Mouse (Mus musculus) heart, embryonic 13.5 days (tissue): ENCODE results near the gene Rnf20. TPM values are rescaled to one million over a fixed set of nuclear protein-coding genes. Genes with fewer than 3 reads are reported as not detected.
"Not testable (repeated sequence)": the region's sequence is repeated elsewhere in the genome, so short reads cannot be mapped to it uniquely, and the experiment has no call there.

Experiments
- ATAC-seq: fragments of 200-750 bp; cut with Nextera tagmentation; 2 replicates; pipeline ENCODE4 v1.8.0; 2017; ENCODE audit warnings: moderate TSS enrichment; ENCODE audit not compliant: insufficient number of reproducible peaks, low FRiP score, low TSS enrichment; ENCODE audit errors: extremely low read depth
- H3K27ac ChIP-seq: fragments of 300-500 bp; sonication (generic); replicated peaks from 2 replicates; pipeline ENCODE4 v1.5.1; 2015; ENCODE audit warnings: moderate library complexity, mild to moderate bottlenecking, inconsistent platforms
- H3K27me3 ChIP-seq: fragments of 300-500 bp; sonication (generic); replicated peaks from 2 replicates; pipeline ENCODE4 v1.6.1; 2015; ENCODE audit warnings: mild to moderate bottlenecking, inconsistent platforms
- H3K36me3 ChIP-seq: fragments of 300-500 bp; sonication (generic); 2 replicates; pipeline ENCODE4 v1.6.1; 2015; ENCODE audit warnings: mild to moderate bottlenecking, inconsistent platforms
- H3K4me1 ChIP-seq: fragments of 300-500 bp; sonication (generic); 2 replicates; pipeline ENCODE4 v1.6.1; 2015; ENCODE audit warnings: inconsistent platforms
- H3K4me2 ChIP-seq: fragments of 300-500 bp; sonication (generic); 2 replicates; pipeline ENCODE4 v1.6.1; 2015; ENCODE audit warnings: inconsistent platforms, mild to moderate bottlenecking, moderate library complexity
- H3K4me3 ChIP-seq: fragments of 300-500 bp; sonication (generic); 2 replicates; pipeline ENCODE4 v1.5.1; 2015; ENCODE audit warnings: moderate library complexity, mild to moderate bottlenecking, inconsistent platforms
- H3K9ac ChIP-seq: fragments of 300-500 bp; sonication (generic); 2 replicates; pipeline ENCODE4 v1.6.1; 2015; ENCODE audit warnings: inconsistent platforms, mild to moderate bottlenecking, moderate library complexity
- H3K9me3 ChIP-seq: fragments of 300-500 bp; sonication (generic); 2 replicates; pipeline ENCODE4 v1.6.1; 2016; ENCODE audit warnings: inconsistent platforms
- WGBS: fragments of 180-500 bp; shearing (Covaris S2); methylation state at CpG from one replicate; pipeline ENCODE4 v1.1.7; 2015; ENCODE audit warnings: mixed read lengths; 5-methylcytosine and 5-hydroxymethylcytosine counted together
- polyA plus RNA-seq: library from polyadenylated mRNA; unstranded; fragments of >200 nt; fragmentation: Nextera tagmentation; extraction: Ambion mirVana; gene quantifications from 2 replicates; pipeline ENCODE4 v1.2.1, GENCODE M21; 2015

Rnf20 gene
- polyA plus RNA-seq, 1 experiment from 2014 or later = 21.8 TPM

DNA sequence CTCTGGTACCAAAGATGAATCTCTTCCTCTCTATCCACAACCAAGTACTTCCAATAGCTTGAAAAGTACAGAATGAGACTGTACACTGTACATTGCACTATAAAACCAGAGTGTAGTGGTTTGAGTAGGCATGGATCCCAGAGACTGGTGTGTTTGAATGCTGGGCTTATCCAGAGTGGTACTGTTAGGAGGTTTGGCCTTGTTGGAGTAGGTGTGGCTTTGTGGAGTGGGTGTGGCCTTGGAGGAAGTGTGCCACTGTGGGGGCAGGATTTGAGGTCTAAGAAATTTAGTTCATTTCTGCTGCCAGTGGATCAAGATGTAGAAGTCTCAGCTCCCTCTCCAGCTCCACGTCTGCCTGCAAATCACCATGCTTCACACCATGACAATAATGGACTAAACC is 26.3 kb upstream of the Rnf20 start:
- Histone ChIP-seq H3K27me3 (peaks cover 9% of the 10 kb centered on the region; the same call in 1 of the 2 replicates), H3K27ac (no peak overlapping the region), H3K9me3 (no peaks in the 10 kb centered on the region), H3K4me2 (no peak overlapping the region), H3K9ac (no peak overlapping the region), H3K4me1 (no peaks in the 10 kb centered on the region), H3K36me3 (no peaks in the 10 kb centered on the region), H3K4me3 (no peak overlapping the region)
- 90% methylated on average over 1 of the region's 1 CpGs for WGBS
- ATAC-seq = no peak

- no peaks in the 10 kb centered on the region for H3K27me3 ChIP-seq
- H3K9me3 ChIP-seq = no peaks in the 10 kb centered on the region
- H3K27ac ChIP-seq = no peak overlapping the region
- no peak overlapping the region for H3K4me2 ChIP-seq
- no peak for ATAC-seq
- H3K4me1 ChIP-seq = no peaks in the 10 kb centered on the region
- no peaks in the 10 kb centered on the region for H3K36me3 ChIP-seq
- H3K9ac ChIP-seq = no peak overlapping the region
- H3K4me3 ChIP-seq = no peak overlapping the region
- 86% methylated on average over 10 of the region's 10 CpGs for WGBS
Measured at GRCm38 (mm10) chr4:49616924-49617323, 14.9 kb upstream of the Rnf20 start.

DNA sequence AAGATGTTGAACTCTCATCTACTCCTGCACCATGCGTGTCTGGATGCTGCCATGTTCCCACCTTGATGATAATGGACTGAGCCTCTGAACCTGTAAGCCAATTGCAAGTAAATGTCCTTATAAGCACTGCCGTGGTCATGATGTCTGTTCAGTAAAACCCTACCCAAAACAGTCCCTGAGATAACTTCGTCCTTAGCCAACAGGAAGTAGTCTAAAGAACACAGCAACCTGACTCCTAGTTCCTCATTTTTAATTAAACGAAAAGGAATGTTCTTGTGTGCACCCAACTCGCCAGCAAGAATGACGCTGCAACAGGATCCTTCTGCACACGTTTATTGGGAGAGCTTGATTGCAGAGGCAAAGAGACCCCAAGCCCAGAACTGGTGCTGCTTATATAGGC is 11.9 kb upstream of the Rnf20 start:
- not testable (repeated sequence) for H3K9ac ChIP-seq, H3K4me2 ChIP-seq, H3K36me3 ChIP-seq, H3K4me1 ChIP-seq, H3K27ac ChIP-seq, ATAC-seq, H3K9me3 ChIP-seq, H3K27me3 ChIP-seq, H3K4me3 ChIP-seq
- WGBS = 80% methylated on average over 7 of the region's 7 CpGs

DNA sequence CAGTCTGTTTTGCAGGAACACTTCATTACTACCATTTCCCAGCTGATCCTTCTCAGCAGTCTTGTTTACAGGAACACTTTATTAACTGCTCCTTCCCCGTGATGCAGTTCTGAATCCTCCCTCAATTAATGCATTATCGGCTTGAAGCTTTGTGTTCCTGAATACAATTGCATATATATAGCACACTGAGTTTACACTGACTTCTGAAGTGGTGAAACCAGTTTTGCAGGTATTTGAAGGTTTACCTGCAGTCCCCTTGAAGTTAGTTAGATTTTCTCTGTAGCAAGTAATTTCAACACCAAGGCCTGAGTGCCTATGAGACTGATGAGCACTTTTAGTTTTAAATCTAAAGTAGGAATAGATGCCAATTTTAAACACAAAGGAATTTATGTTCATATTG is 9.5 kb upstream of the Rnf20 start:
- Histone ChIP-seq H3K27me3 (no peaks in the 10 kb centered on the region), H3K36me3 (no peaks in the 10 kb centered on the region), H3K9ac (no peak overlapping the region), H3K9me3 (no peaks in the 10 kb centered on the region), H3K27ac (no peak overlapping the region), H3K4me2 (no peak overlapping the region), H3K4me1 (no peaks in the 10 kb centered on the region), H3K4me3 (no peak overlapping the region)
- no peak for ATAC-seq
- 76% methylated on average over 2 of the region's 2 CpGs for WGBS

GRCm38 (mm10) chr4:49623916-49624315 is 7.9 kb upstream of the Rnf20 start:
- WGBS = 73% methylated on average over 4 of the region's 4 CpGs
- Histone ChIP-seq H3K9me3 (no peaks in the 10 kb centered on the region), H3K4me3 (no peak overlapping the region), H3K27me3 (no peaks in the 10 kb centered on the region), H3K27ac (no peak overlapping the region), H3K9ac (no peak overlapping the region), H3K4me1 (no peaks in the 10 kb centered on the region), H3K4me2 (no peak overlapping the region), H3K36me3 (no peaks in the 10 kb centered on the region)
- ATAC-seq = no peak

- not testable (repeated sequence) for ATAC-seq, H3K27me3 ChIP-seq, H3K9me3 ChIP-seq, H3K4me3 ChIP-seq, H3K9ac ChIP-seq, H3K36me3 ChIP-seq, H3K27ac ChIP-seq, H3K4me2 ChIP-seq, H3K4me1 ChIP-seq
- WGBS = 62% methylated on average over 4 of the region's 4 CpGs
Measured at GRCm38 (mm10) chr4:49624969-49625368, 6.8 kb upstream of the Rnf20 start.

DNA sequence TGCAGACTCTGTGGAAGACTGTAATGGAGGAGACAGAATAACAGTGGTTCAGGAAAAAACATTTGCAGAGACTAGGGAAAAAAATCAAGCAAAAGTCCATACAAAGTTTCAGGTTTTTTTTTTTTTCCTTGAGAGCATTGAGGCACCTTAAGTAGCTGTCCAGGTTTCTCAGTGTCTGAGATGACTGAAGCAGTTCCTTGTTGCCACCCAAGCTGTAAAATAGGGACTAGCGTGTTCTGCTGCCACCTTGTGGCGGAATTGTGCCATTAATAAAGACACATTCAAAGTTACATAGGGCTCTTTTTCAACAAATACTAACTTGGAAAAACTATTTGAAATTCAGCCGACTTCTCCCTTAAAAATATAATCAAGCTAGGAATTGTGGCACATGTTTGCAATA is 4.8 kb upstream of the Rnf20 start:
- Histone ChIP-seq H3K9ac (no peak overlapping the region), H3K27ac (no peak overlapping the region), H3K27me3 (no peaks in the 10 kb centered on the region), H3K9me3 (no peaks in the 10 kb centered on the region), H3K4me3 (no peak overlapping the region), H3K4me1 (peaks cover 2% of the 10 kb centered on the region; the same call in 1 of the 2 replicates), H3K4me2 (no peak overlapping the region), H3K36me3 (no peaks in the 10 kb centered on the region)
- no peak for ATAC-seq
- 1% methylated on average over 3 of the region's 3 CpGs for WGBS

GRCm38 (mm10) chr4:49628941-49629340 is 2.9 kb upstream of the Rnf20 start:
- Histone ChIP-seq H3K4me3 (no peak overlapping the region), H3K27ac (no peak overlapping the region), H3K9ac (no peak overlapping the region), H3K4me2 (no peak overlapping the region), H3K4me1 (peaks cover 16% of the 10 kb centered on the region), H3K36me3 (peaks cover 5% of the 10 kb centered on the region), H3K9me3 (no peaks in the 10 kb centered on the region), H3K27me3 (no peaks in the 10 kb centered on the region)
- no peak for ATAC-seq
- 71% methylated on average over 5 of the region's 5 CpGs for WGBS

DNA sequence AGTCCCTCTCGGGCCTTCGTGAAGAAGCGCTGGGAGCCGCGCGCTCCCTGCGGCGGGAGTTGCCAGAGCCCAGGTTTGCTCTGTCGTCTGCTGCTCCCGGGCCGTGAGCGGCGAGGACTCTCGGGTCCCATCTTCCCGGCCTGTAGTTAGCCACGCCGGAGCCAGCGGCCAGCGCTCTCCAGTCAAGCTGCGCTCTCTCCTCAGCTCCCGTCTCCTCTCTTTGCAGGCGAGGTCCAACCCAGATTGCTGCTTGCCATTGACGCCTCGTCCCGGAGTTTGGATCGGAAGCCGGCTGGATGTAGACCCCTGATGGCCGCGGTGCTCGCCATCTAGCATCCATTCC is 304 bp downstream of the Rnf20 start:
- WGBS = under 1% methylated on average over 30 of the region's 30 CpGs

DNA sequence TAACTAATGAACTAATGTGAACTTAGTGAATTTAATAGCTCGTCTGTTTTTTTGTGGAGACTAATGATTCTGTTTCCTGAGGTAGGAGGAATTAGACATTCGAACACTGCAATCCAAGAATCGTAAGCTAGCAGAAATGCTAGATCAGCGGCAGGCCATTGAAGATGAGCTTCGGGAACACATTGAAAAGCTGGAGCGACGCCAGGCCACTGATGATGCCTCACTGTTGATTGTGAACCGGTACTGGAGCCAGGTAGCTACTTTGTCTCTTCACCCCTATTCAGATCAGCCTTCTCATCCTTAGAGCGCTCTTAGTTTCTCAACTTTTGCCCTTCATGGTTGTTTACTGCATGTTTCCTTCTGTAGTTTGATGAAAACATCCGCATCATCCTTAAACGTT is 6.0 kb downstream of the Rnf20 start:
- no peak for ATAC-seq
- peaks cover 83% of the 10 kb centered on the region for H3K36me3 ChIP-seq
- 88% methylated on average over 11 of the region's 11 CpGs for WGBS

More for the DNA sequence above, 304 bp downstream of the Rnf20 start:
- peak overlapping the region; percentile 93 for H3K27ac ChIP-seq
- peak; percentile 53 for ATAC-seq
- H3K9ac ChIP-seq = peak overlapping the region; percentile 95
- peak overlapping the region; percentile 93 for H3K4me2 ChIP-seq
- no peaks in the 10 kb centered on the region for H3K27me3 ChIP-seq
- peak overlapping the region; percentile 96 for H3K4me3 ChIP-seq
- no peaks in the 10 kb centered on the region for H3K9me3 ChIP-seq
- peaks cover 22% of the 10 kb centered on the region for H3K4me1 ChIP-seq
- peaks cover 36% of the 10 kb centered on the region for H3K36me3 ChIP-seq

DNA sequence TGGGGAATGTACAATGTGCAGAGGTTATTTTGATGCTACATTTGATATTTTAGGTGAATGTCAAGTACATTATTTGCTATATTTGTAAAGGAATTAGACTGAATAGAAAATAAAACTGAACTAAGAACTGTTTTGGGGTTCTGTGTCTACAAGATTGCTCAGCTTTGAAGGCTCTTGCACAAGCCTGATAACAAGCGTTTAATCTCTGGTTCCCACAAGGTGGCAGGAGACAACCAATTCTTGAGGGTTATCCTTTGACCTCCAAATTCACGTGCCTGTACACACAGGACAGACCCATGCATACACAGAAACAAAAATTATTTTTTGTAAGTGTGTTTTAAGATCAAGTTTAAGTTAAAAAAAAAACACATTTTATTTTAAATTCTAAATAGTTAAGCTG is 8.1 kb downstream of the Rnf20 start:
- 38% methylated on average over 2 of the region's 2 CpGs for WGBS
- H3K4me2 ChIP-seq = no peak overlapping the region
- H3K4me1 ChIP-seq = no peaks in the 10 kb centered on the region
- H3K9me3 ChIP-seq = no peaks in the 10 kb centered on the region
- H3K4me3 ChIP-seq = no peak overlapping the region
- H3K9ac ChIP-seq = no peak overlapping the region
- no peak overlapping the region for H3K27ac ChIP-seq
- no peaks in the 10 kb centered on the region for H3K27me3 ChIP-seq
- ATAC-seq = no peak
- peaks cover 88% of the 10 kb centered on the region for H3K36me3 ChIP-seq

More for the DNA sequence above, 6.0 kb downstream of the Rnf20 start:
- H3K9me3 ChIP-seq = no peaks in the 10 kb centered on the region
- no peak overlapping the region for H3K9ac ChIP-seq
- H3K4me3 ChIP-seq = no peak overlapping the region
- H3K4me1 ChIP-seq = peaks cover 16% of the 10 kb centered on the region
- no peak overlapping the region for H3K27ac ChIP-seq
- H3K27me3 ChIP-seq = no peaks in the 10 kb centered on the region
- no peak overlapping the region for H3K4me2 ChIP-seq

- H3K27me3 ChIP-seq = no peaks in the 10 kb centered on the region
- H3K4me2 ChIP-seq = no peak overlapping the region
- 78% methylated on average over 1 of the region's 1 CpGs for WGBS
- no peak overlapping the region for H3K9ac ChIP-seq
- peaks cover 5% of the 10 kb centered on the region for H3K4me1 ChIP-seq
- H3K9me3 ChIP-seq = no peaks in the 10 kb centered on the region
- no peak overlapping the region for H3K27ac ChIP-seq
- H3K36me3 ChIP-seq = peaks cover 71% of the 10 kb centered on the region
- no peak overlapping the region for H3K4me3 ChIP-seq
- no peak for ATAC-seq
Measured at GRCm38 (mm10) chr4:49659421-49659820, 27.6 kb downstream of the Rnf20 start.
